Mouse (Mus musculus): ENCODE measurements at regions not wholly inside any gene's neighbourhood (a gene's known extent, or its start where the extent isn't known, plus 50 kb on each side); places are given as distances from the start of the nearest gene placed in this dataset.
"Not testable (repeated sequence)": the region's sequence is repeated elsewhere in the genome, so short reads cannot be mapped to it uniquely, and the experiment has no call there.

DNA sequence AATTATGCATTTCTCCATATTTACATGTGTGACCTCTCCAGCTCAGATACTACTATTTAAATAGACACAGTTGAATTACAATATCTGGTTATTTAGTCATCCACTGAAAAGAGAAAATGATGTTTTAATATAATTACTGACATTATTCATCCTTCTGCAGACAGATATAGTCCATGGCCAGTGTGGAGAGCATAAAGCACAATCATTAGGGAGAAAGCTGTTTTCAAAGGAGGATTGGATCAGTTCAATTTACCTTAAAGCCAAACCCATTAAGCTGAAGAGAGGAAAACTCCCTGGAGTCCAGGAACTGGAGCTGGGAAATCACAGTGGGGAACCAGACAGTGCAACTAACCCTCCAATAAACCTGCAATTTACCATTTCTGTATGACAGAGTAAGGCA, 339.8 kb upstream of the Rgs17 start:
- no peak for DNase-seq

GRCm38 (mm10) chr10:6265662-6266061, 343.5 kb upstream of the Rgs17 start:
- no peak for DNase-seq

DNA sequence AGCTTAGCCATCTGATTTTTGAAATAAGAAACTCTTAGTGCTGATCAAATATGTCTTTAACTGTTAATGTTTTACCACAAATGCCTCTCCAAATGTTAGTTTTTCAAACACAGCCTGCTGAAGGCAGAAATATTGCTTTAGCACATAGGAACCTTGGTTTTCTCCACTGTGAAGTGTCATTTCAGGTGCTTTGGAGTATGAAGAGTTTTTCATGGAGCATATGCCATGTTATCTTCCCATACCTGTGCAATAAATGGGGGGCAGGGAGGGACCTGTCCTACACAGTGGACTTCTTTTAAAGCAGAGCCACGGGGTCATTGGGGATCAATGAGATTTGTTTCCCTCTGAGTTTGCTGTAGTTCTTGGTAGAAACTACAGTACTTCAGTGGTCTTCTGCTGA, 369.2 kb upstream of the Rgs17 start:
- no peak for DNase-seq

DNA sequence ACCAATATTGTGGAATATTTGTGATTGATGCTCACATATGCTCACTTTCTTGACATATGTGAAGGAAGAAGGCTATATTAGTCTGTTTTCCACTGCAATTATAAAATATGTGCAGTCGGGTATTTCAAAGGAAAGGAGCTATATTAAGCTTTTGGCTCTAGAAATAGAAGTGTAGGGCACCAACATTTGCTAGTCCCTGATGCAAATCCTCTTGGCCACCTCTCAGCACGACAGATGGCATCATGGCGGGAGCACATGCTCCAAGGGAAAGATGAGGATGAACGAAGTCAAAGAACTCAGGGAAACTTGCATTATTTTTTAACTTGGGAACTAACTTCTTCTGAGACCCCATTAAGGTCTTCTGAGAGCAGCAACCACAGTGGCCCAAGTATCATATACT, 374.4 kb upstream of the Rgs17 start:
- no peak for DNase-seq

- no peak for DNase-seq
These were observed 375.6 kb upstream of the Rgs17 start for GRCm38 (mm10) chr10:6297796-6298195.

DNA sequence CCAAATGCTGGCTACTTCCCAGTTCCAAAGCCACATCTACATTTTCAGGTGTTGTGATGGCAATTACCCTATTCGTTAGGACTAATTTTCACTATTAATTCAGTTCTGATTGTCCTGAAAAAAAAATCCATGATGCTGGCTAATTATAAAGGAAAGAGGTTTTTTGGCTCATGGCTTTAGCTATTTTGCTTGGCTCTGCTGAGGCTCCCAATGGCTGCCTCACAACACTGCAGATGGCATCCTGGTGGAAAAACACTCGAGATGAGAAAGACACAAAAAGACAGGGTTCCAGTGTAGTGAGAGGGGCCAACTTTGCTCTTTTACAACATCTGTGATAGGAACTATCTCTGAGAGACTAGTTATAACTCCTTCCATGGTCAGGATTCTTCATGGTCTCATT, 376.5 kb upstream of the Rgs17 start:
- DNase-seq: no peak

DNA sequence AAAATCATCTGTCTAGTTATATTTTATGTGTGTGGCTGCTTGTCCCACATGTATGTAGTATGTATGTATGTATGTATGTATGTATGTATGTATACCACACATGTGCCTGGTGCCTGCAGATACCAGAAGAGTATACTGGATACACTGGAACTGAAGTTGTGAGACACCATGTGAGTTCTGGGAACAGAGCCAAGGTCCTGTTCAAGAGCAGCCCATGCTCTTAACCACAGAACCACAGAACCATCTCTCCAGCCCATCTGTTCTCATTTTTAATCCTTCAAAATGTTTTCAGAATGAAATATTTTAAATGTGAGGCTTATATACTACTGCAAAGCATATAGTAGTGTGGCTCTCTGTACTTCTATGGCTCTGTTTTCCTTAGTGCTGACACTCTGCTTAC, 379.3 kb upstream of the Rgs17 start:
- no peak for DNase-seq

- no peak for DNase-seq
These were observed 387.2 kb upstream of the Rgs17 start for GRCm38 (mm10) chr10:6309351-6309750.

GRCm38 (mm10) chr10:6341572-6341971, 416.7 kb upstream of the Oprm1 start:
- DNase-seq: no peak

GRCm38 (mm10) chr10:6349216-6349615, 409.1 kb upstream of the Oprm1 start:
- not testable (repeated sequence) for DNase-seq

GRCm38 (mm10) chr10:6366182-6366581, 392.1 kb upstream of the Oprm1 start:
- DNase-seq: no peak

DNA sequence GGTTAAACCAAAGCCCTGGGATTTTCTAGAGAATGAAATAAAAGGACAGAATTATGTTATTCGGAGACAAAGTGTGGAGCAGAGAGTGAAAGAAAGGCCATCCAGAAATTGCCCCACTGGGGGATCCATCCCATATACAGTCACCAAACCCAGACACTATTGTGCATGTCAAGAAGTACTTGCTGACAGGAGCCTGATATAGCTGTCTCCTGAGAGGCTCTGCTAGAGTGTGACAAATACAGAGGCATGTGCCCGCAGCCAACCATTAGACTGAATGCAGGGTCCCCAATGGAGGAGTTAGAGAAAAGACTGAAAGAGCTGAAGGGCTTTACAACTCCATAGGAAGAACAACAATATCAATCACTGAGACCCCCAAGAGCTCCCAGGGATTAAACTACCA, 386.6 kb upstream of the Oprm1 start:
- no peak for DNase-seq

- peak; percentile 92 for DNase-seq
These were observed 340.8 kb upstream of the Oprm1 start for GRCm38 (mm10) chr10:6417336-6418105.

DNA sequence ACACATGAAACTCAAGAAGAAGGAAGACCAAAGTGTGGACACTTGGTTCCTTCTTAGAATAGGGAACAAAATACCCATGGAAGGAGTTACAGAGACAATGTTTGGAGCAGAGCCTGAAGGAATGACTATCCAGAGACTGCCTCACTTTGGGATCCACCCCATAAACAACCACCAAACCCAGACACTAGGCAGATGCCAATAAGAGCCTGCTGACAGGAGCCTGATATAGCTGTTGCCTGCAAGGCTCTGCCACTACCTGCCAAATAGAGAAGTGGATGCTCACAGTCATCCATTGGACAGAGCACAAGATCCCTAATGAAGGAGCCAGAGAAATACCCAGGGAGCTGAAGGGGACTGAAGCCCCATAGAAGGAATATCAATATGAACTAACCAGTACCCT, 340.1 kb upstream of the Oprm1 start:
- not testable (repeated sequence) for DNase-seq

GRCm38 (mm10) chr10:6465824-6466223, 292.5 kb upstream of the Oprm1 start:
- DNase-seq: no peak

GRCm38 (mm10) chr10:6480350-6480749, 278.0 kb upstream of the Oprm1 start:
- peak; percentile 50 for DNase-seq

DNA sequence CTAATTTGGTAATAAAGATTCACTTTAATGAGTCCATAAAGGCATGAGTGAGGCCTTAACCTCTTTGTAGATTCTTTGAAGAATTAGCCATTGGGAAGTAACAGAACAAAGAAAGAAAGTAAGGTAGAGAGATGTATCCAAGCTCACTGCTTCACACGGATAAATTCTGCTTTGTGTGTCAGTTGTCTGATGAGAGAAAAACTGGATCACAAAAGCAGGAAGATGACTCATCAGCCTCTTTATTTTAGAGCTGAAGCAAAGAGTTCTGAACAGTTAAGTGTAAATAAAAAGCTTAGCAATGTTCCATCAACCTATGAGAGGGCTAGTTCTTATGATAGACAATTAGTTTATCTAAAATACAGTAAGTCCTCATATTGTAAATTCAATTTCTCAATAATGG, 269.7 kb upstream of the Oprm1 start:
- DNase-seq: no peak

- DNase-seq: no peak
These were observed 265.6 kb upstream of the Oprm1 start for GRCm38 (mm10) chr10:6492694-6493093.

DNA sequence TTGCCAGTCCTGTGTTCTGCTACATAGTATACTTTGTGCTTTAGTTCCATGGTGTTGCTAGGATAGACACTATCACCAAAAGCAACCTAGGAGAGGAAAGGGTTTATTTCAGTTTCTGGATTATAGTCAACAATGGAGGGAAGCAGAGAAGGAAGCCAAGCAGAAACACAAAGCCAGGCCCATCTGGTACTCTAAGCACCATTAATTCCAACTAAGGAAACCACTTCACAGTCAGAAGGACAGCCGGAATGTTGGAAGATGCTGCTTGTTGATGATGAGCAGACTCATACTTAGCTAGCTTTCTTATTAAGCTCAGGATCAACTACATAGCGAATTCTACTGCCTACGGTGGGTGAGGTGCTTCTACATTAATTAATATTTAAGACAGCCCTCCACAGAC, 263.2 kb upstream of the Oprm1 start:
- DNase-seq: no peak

- no peak for DNase-seq
These were observed 244.0 kb upstream of the Oprm1 start for GRCm38 (mm10) chr10:6514269-6514668.

- DNase-seq: no peak
These were observed 195.8 kb upstream of the Oprm1 start for GRCm38 (mm10) chr10:6562516-6562915.

DNA sequence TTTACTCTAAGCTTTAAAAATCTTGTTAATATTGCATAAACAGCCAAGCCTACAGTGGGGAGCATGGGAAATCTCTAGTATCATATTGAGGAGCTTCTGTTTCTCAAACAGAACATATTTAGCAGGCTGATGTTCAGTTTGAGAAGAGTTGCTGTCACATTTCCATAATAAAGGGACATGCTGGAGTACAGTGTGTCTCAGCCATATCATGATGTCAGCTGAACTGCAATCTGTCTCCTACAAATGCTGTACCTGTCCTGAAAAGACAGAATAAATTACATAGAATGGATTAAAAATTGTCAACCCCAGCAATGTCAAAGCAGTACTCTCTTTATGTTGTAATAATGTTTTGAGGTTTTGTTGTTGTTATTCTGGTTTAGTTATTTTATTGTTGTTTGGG, 179.7 kb upstream of the Oprm1 start:
- DNase-seq: no peak

- not testable (repeated sequence) for DNase-seq
These were observed 172.5 kb upstream of the Oprm1 start for GRCm38 (mm10) chr10:6585821-6586220.

DNA sequence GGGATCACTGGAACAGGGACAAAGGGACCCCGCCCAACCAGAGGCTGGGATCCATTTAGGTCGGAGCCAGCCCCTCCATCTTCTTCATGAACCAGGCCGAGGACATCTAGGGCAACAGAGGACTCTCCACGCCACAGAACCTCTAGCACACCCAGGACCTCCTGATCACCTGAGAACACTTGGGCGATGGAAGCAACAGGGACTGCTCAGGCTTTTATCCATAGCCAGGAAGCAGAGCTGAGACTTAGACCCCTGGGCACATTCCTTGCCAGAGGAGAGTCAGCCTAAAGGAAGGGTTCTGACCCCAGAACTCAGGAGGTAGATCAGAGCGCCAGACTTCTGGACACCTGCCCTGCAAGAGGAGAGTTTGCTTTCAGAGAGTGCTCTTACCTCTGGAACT, 168.1 kb upstream of the Oprm1 start:
- DNase-seq: no peak

GRCm38 (mm10) chr10:6597256-6597655, 161.1 kb upstream of the Oprm1 start:
- no peak for DNase-seq
